Mouse (Mus musculus): ENCODE results near the gene Asic2. TPM values are rescaled to one million over a fixed set of nuclear protein-coding genes. Genes with fewer than 3 reads are reported as not detected.

The Asic2 gene
- polyA plus RNA-seq, 1 experiment from 2014 or later, result 13.9 TPM

- ATAC-seq (replicated peaks), result no peak
- no peak overlapping the region for H3K4me2 ChIP-seq
- no peak overlapping the region for H3K4me3 ChIP-seq
- no peaks in the 10 kb centered on the region for H3K4me1 ChIP-seq
- H3K27me3 ChIP-seq (replicated peaks), result no peaks in the 10 kb centered on the region
- no peaks in the 10 kb centered on the region for H3K36me3 ChIP-seq (replicated peaks)
- H3K27ac ChIP-seq, result no peak overlapping the region
- no peaks in the 10 kb centered on the region for H3K9me3 ChIP-seq
- no peak overlapping the region for H3K9ac ChIP-seq
Observed at GRCm38 (mm10) chr11:81671724-81672123, 296.5 kb downstream of the Asic2 start.

DNA sequence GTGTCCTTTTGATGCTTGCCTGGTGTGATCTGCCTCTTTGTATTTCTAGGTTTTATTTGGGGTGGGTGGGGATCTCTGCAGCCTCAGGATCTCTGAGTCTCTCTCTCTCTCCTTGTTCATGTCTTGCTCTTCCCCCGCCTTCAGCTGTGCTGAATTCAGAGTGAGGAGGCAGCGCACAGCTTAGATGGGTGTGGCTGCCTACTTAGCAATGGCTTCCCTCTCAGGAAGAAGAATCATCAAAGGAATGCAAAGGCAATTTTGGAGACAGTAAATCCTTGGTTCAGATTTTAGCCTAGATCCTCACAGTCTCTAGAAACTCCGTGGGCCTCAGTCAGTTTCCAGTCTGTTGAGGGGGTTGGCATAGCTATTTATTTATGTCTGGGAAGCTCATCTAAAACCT, 297.8 kb downstream of the Asic2 start:
- Histone ChIP-seq H3K4me3 (no peak overlapping the region), H3K4me2 (no peak overlapping the region), H3K36me3 (replicated peaks) (no peaks in the 10 kb centered on the region), H3K9ac (no peak overlapping the region), H3K9me3 (no peaks in the 10 kb centered on the region), H3K27me3 (replicated peaks) (no peaks in the 10 kb centered on the region), H3K27ac (no peak overlapping the region), H3K4me1 (no peaks in the 10 kb centered on the region)
- WGBS, result 83% methylated on average over 3 of the region's 3 CpGs
- no peak for ATAC-seq (replicated peaks)

DNA sequence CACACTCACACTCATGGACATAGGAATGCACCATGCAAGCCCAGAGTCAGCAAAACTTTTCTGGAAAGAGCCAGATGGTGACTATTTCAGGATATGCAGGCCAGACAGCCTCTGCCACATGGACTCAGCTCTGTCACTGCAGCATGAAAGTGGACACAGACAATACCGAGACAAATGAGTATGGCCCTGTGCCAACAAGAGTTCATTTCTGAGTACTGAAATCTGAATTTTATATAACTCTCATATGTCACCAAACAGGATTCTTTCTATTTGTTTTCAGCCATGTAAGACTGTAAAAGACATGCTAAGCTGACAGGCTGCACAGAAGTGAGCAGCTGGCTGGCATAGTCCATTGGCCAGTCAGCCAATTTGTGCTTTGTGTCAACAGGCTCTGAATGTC, 309.4 kb downstream of the Asic2 start:
- Histone ChIP-seq H3K36me3 (replicated peaks) (no peaks in the 10 kb centered on the region), H3K9me3 (no peaks in the 10 kb centered on the region), H3K9ac (no peak overlapping the region), H3K4me3 (no peak overlapping the region), H3K27ac (no peak overlapping the region), H3K4me2 (no peak overlapping the region), H3K4me1 (peaks cover 10% of the 10 kb centered on the region; the same call in 1 of the 2 replicates), H3K27me3 (replicated peaks) (no peaks in the 10 kb centered on the region)
- 39% methylated on average over 1 of the region's 1 CpGs for WGBS
- no peak for ATAC-seq (replicated peaks)

DNA sequence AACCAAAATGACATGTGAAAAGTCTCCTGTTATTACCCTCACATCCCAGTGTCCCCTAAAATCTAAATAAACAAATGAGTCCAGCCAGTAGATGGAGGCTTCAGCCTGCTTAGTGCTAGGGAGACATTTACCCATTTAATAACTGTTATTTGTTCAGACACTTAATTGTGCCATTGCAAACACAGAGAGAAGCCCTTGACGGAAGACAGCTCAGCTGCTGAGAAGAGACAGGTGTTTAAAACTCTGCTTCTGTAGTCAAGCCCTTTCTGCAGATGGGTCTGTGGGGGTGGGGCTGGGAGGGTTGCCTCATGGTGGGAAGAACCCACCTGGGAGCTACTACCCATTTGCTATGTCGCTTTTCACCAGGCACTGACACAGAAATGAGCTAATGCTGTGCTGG, 311.1 kb downstream of the Asic2 start:
- H3K9ac ChIP-seq, result no peak overlapping the region
- no peak overlapping the region for H3K4me2 ChIP-seq
- H3K27me3 ChIP-seq (replicated peaks), result no peaks in the 10 kb centered on the region
- H3K27ac ChIP-seq, result peak overlapping the region; percentile 23; the same call in 1 of the 2 replicates
- H3K4me1 ChIP-seq, result peaks cover 10% of the 10 kb centered on the region; the same call in 1 of the 2 replicates
- no peak for ATAC-seq (replicated peaks)
- no peaks in the 10 kb centered on the region for H3K36me3 ChIP-seq (replicated peaks)
- 46% methylated on average over 2 of the region's 2 CpGs for WGBS
- no peak overlapping the region for H3K4me3 ChIP-seq
- no peaks in the 10 kb centered on the region for H3K9me3 ChIP-seq

- Histone ChIP-seq H3K27ac (0 out of 2 replicates have a peak overlapping the region, but pooled peaks have one; percentile 20), H3K4me3 (no peak overlapping the region), H3K36me3 (replicated peaks) (no peaks in the 10 kb centered on the region), H3K9me3 (no peaks in the 10 kb centered on the region), H3K4me1 (peaks cover 17% of the 10 kb centered on the region), H3K4me2 (no peak overlapping the region), H3K9ac (no peak overlapping the region), H3K27me3 (replicated peaks) (no peaks in the 10 kb centered on the region)
- 30% methylated on average over 4 of the region's 4 CpGs for WGBS
- 0 out of 2 replicates have a peak, but pooled peaks have one; percentile 17 for ATAC-seq (replicated peaks)
Observed at GRCm38 (mm10) chr11:81647828-81648227, 320.4 kb downstream of the Asic2 start.

DNA sequence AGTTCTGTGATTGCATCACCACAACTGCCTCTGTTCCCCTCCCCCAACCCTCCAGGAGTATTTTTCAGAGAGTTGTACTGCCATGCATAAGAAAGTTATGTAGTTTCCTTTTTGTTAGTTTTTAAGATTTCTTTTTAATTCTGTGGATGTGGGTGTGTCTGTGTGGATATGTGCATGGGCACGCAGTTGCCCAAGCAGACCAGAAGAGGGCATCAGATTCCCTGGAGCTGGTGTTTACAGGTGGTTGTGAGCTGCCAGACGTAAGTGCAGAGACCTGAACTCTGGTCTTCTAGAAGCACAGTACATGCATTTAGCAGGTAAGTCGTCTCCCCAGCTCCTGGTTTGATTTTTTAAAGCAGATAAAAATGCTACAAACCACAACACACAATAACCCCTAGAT, 322.7 kb downstream of the Asic2 start:
- Histone ChIP-seq H3K4me1 (peaks cover 17% of the 10 kb centered on the region), H3K9me3 (no peaks in the 10 kb centered on the region), H3K36me3 (replicated peaks) (no peaks in the 10 kb centered on the region), H3K4me2 (no peak overlapping the region), H3K9ac (no peak overlapping the region), H3K27ac (no peak overlapping the region), H3K4me3 (no peak overlapping the region), H3K27me3 (replicated peaks) (no peaks in the 10 kb centered on the region)
- WGBS, result 89% methylated on average over 3 of the region's 3 CpGs
- ATAC-seq (replicated peaks), result no peak

GRCm38 (mm10) chr11:81636356-81636755, 331.9 kb downstream of the Asic2 start:
- Histone ChIP-seq H3K9ac (no peak overlapping the region), H3K4me2 (no peak overlapping the region), H3K4me3 (no peak overlapping the region), H3K27ac (no peak overlapping the region), H3K9me3 (no peaks in the 10 kb centered on the region), H3K27me3 (replicated peaks) (no peaks in the 10 kb centered on the region), H3K36me3 (replicated peaks) (no peaks in the 10 kb centered on the region), H3K4me1 (peaks cover 10% of the 10 kb centered on the region; the same call in 1 of the 2 replicates)
- 89% methylated on average over 9 of the region's 9 CpGs for WGBS
- ATAC-seq (replicated peaks), result no peak

- 43% methylated on average over 25 of the region's 25 CpGs for WGBS
- no peaks in the 10 kb centered on the region for H3K27me3 ChIP-seq (replicated peaks)
- 0 out of 2 replicates have a peak, but pooled peaks have one; percentile 37 for ATAC-seq (replicated peaks)
- peak overlapping the region; percentile 59 for H3K27ac ChIP-seq
- peaks cover 10% of the 10 kb centered on the region; the same call in 1 of the 2 replicates for H3K4me1 ChIP-seq
- peak overlapping the region; percentile 9; the same call in 1 of the 2 replicates for H3K9ac ChIP-seq
- H3K4me3 ChIP-seq, result peak overlapping the region; percentile 20
- no peaks in the 10 kb centered on the region for H3K36me3 ChIP-seq (replicated peaks)
- H3K4me2 ChIP-seq, result peak overlapping the region; percentile 36
- H3K9me3 ChIP-seq, result no peaks in the 10 kb centered on the region
Observed at GRCm38 (mm10) chr11:81634360-81635350, 333.6 kb downstream of the Asic2 start.

DNA sequence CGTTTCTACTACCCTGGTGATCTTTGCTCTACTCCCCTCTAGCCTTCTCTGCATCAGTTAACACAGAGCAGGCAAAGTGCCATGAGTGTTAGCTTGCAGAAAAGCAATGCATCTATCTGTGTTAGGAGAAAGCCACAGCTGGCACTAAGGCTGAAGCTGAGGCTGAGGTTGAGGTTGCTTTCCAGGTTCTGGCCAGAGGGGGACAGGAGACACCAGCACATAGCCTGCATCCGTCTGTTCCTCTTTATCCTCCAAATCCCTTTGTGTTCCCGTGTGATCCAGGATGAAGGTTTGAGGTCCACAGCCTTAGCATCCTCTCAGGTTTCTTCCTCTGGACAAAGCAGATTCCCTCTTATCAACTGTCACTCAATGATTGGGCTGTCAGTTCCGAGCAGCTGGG, 343.1 kb downstream of the Asic2 start:
- Histone ChIP-seq H3K4me1 (no peaks in the 10 kb centered on the region), H3K27me3 (replicated peaks) (no peaks in the 10 kb centered on the region), H3K36me3 (replicated peaks) (no peaks in the 10 kb centered on the region), H3K9ac (no peak overlapping the region), H3K4me3 (no peak overlapping the region), H3K4me2 (no peak overlapping the region), H3K9me3 (no peaks in the 10 kb centered on the region), H3K27ac (no peak overlapping the region)
- ATAC-seq (replicated peaks), result no peak
- WGBS, result 41% methylated on average over 4 of the region's 4 CpGs

DNA sequence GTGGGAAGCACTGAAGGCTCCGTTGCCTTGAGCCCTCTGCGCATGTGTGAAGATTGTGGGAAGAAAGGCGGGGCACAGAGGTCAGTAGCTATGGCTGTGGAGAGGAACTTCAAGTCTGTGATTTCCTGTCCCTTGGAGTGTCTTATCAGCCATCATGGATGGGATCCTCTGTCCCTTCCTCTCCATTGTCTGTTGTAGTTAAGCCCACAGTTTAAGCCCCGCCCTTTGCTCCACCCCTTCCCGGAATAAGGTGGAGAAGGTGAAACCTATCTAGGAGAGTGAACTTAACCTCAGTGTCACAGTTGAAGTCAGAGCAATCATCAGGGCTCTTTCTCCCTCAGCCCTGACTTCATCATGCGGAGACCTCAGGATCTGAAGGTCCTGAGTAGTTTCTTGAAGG, 347.7 kb downstream of the Asic2 start:
- 74% methylated on average over 6 of the region's 6 CpGs for WGBS
- H3K4me1 ChIP-seq, result no peaks in the 10 kb centered on the region
- H3K9me3 ChIP-seq, result no peaks in the 10 kb centered on the region
- no peak overlapping the region for H3K4me3 ChIP-seq
- no peak overlapping the region for H3K4me2 ChIP-seq
- H3K9ac ChIP-seq, result no peak overlapping the region
- no peaks in the 10 kb centered on the region for H3K27me3 ChIP-seq (replicated peaks)
- ATAC-seq (replicated peaks), result no peak
- H3K36me3 ChIP-seq (replicated peaks), result no peaks in the 10 kb centered on the region
- H3K27ac ChIP-seq, result no peak overlapping the region

DNA sequence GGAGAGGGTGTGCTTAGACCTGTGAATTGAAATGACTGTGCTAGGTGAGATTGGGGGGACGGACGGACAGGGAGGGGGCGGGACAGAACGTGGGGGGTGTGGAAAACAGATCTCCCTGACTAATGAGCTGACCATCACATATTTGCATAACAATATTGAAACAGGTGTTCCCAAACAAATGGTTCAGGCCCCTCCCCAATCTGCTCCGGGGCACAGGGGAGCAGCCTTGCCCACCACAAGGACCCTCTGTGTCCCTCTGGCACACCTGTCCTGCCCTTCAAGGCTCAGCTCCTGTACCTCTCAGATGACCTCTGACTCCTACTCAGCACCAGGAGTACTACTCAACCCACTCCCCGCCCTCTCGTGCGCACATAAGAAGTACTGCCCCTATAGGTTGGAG, 351.8 kb downstream of the Asic2 start:
- H3K9ac ChIP-seq, result no peak overlapping the region
- H3K4me1 ChIP-seq, result peaks cover 27% of the 10 kb centered on the region
- no peaks in the 10 kb centered on the region for H3K36me3 ChIP-seq (replicated peaks)
- H3K27me3 ChIP-seq (replicated peaks), result no peaks in the 10 kb centered on the region
- no peak for ATAC-seq (replicated peaks)
- no peak overlapping the region for H3K4me2 ChIP-seq
- 84% methylated on average over 8 of the region's 8 CpGs for WGBS
- H3K4me3 ChIP-seq, result no peak overlapping the region
- H3K27ac ChIP-seq, result no peak overlapping the region
- H3K9me3 ChIP-seq, result no peaks in the 10 kb centered on the region

DNA sequence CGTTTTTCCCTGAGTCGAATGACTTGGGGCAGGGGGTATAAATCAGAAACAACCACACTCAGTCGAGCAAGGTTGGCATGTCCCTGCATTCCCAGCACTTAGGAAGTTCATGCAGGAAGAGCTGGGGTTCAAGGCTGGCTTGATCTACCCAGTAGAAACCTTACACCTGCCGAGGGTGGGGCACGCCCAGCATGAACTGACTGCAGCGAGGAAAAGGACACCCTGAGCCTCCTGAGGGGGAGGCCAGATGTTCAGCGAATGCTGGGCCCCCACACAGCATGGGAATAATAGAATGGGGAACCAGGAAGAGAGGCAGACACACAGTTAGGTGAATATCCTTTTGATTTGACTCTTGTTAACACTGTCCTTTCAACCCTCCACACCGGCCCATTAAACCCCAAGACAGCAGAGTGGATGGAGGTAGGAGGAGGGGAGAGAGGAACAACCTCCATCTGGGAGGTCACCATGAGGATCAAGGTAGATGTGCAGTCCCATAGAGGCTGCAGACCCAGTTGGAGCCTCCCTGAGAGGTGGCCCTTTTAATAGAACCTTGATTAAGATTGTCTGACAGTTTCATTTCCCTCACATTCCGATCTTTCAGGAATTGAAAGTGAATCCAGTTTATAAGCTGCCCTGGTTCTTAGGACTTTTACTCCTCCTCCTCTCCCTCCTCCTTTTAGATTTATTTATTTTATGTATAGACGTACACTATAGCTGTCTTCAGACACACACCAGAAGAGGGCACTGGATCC, 354.2 kb downstream of the Asic2 start:
- Histone ChIP-seq H3K9ac (peak overlapping the region; percentile 6; the same call in 1 of the 2 replicates), H3K36me3 (replicated peaks) (no peaks in the 10 kb centered on the region), H3K4me1 (peaks cover 29% of the 10 kb centered on the region), H3K27ac (peak overlapping the region; percentile 75; the same call in 1 of the 2 replicates), H3K4me3 (peak overlapping the region; percentile 30; the same call in 1 of the 2 replicates), H3K9me3 (no peaks in the 10 kb centered on the region), H3K4me2 (peak overlapping the region; percentile 51), H3K27me3 (replicated peaks) (no peaks in the 10 kb centered on the region)
- 27% methylated on average over 10 of the region's 10 CpGs for WGBS
- ATAC-seq (replicated peaks), result no peak

All from midbrain, embryonic 15.5 days (tissue).